Mouse (Mus musculus) heart, adult 2 months (tissue): Measurements from ENCODE around the gene Nectin1. TPM values are rescaled to one million over a fixed set of nuclear protein-coding genes. Genes with fewer than 3 reads are reported as not detected.

Source experiments
- DNase-seq, 2 experiments: peaks; one replicate each; pipeline ENCODE4 v3.0.0; 2021
- H3K27ac ChIP-seq: fragments of 200-600 bp; 2 replicates; pipeline ENCODE4 v1.8.1; 2022
- H3K27me3 ChIP-seq: fragments of 200-500 bp; 2 replicates; pipeline ENCODE4 v1.6.1; 2012; ENCODE audit warnings: mild to moderate bottlenecking, low read length, inconsistent platforms, mixed read lengths; ENCODE audit not compliant: control insufficient read depth, insufficient read depth
- H3K36me3 ChIP-seq: fragments of 200-500 bp; 2 replicates; pipeline ENCODE4 v1.6.1; 2012; ENCODE audit warnings: low read length, inconsistent platforms; ENCODE audit not compliant: control insufficient read depth, insufficient read depth
- H3K4me1 ChIP-seq: fragments of 200-500 bp; 2 replicates; pipeline ENCODE4 v1.6.1; 2011; ENCODE audit warnings: low read length; ENCODE audit not compliant: control insufficient read depth, insufficient read depth
- H3K4me3 ChIP-seq: fragments of 200-600 bp; 2 replicates; pipeline ENCODE4 v1.8.1; 2022
- H3K79me2 ChIP-seq: fragments of 200-500 bp; replicated peaks from 2 replicates; pipeline ENCODE4 v1.6.1; 2012; ENCODE audit warnings: mild to moderate bottlenecking, inconsistent platforms, low read length, moderate library complexity, mixed read lengths; ENCODE audit not compliant: control insufficient read depth, insufficient read depth
- H3K9ac ChIP-seq: fragments of 200-500 bp; 2 replicates; pipeline ENCODE4 v1.6.1; 2012; ENCODE audit warnings: low read depth, mild to moderate bottlenecking, control low read depth, inconsistent platforms, low read length, mixed read lengths
- CTCF ChIP-seq: fragments of 200-600 bp; IDR thresholded peaks from 2 replicates; pipeline ENCODE4 v1.8.1; 2022; ENCODE audit warnings: antibody characterized with exemption, mild to moderate bottlenecking, moderate library complexity
- EP300 ChIP-seq: fragments of 200-500 bp; IDR thresholded peaks from 2 replicates; pipeline ENCODE4 v1.6.1; 2011; ENCODE audit warnings: low read depth, low read length, control low read depth; ENCODE audit not compliant: insufficient read depth
- POLR2A ChIP-seq: fragments of 200-500 bp; IDR thresholded peaks from 2 replicates; pipeline ENCODE4 v1.6.1; 2011; ENCODE audit warnings: mild to moderate bottlenecking, low read depth, low read length, control low read depth; ENCODE audit not compliant: insufficient read depth
- WGBS: fragments of 180-500 bp; shearing (Covaris S2); methylation state at CpG from one replicate; pipeline ENCODE4 v1.1.7; 2018; 5-methylcytosine and 5-hydroxymethylcytosine counted together
- intact Hi-C: fragments of 180-260 bp; cut with DNase I; formaldehyde crosslinking; loops from one replicate; pipeline ENCODE4 v1.15.1; 2025
- polyA plus RNA-seq: library from polyadenylated mRNA; depleted of rRNA; stranded (reverse); fragments of >200 nt; gene quantifications from 2 replicates; pipeline ENCODE4 v1.2.3, GENCODE M21; 2012
- total RNA-seq, 2 experiments: library from RNA; stranded (reverse); gene quantifications; 2 replicates each; pipeline ENCODE4 v1.2.3; 2021

The Nectin1 gene
- total and polyA plus RNA-seq, 3 experiments, result 2.0 to 4.6 (median 2.9) TPM

DNA sequence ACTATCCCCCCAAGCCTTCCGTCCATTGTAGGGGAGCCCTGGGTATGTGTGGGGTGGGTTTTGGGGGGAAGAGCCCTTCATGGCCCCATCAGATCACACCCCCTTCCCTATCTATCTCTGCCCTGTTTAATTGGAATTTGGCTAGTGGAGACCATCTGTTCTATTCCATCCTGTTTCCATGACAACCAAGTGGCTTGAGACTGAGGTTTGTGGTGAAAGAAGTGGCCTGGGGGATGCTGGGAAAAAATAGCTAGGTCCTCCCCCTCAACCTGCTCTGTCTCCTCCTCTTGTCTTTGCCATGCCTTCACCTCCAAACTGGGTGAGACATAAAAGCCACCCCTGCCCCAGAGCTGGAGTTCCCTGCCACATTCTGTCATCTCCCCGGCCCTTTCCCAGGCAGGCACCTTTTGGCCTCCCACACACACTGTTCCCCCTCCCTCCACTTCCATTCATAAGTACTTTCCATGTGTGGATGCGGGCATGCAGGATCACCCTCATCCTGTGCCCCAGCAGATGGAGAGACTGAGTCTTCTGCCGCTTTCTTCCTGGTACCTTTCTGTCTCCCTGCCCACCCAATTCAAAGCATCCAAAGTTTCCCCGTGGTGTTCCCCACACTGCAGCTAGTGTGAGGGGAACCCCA, 17.5 kb downstream of the Nectin1 start:
- Histone ChIP-seq H3K4me1 (no peaks in the 10 kb centered on the region), H3K4me3 (no peak overlapping the region), H3K27ac (no peak overlapping the region), H3K36me3 (no peaks in the 10 kb centered on the region), H3K79me2 (no peaks in the 10 kb centered on the region), H3K9ac (no peak overlapping the region), H3K27me3 (no peaks in the 10 kb centered on the region)
- WGBS, result 68% methylated on average over 5 of the region's 5 CpGs
- intact Hi-C loops, result no loop called here
- TF ChIP-seq EP300, result no peak
- no peak for TF ChIP-seq POLR2A
- TF ChIP-seq CTCF, result no peak
- DNase-seq, result no peak

- intact Hi-C loops, result no loop called here
Observed at GRCm38 (mm10) chr9:43761941-43762340, 18.2 kb downstream of the Nectin1 start.

DNA sequence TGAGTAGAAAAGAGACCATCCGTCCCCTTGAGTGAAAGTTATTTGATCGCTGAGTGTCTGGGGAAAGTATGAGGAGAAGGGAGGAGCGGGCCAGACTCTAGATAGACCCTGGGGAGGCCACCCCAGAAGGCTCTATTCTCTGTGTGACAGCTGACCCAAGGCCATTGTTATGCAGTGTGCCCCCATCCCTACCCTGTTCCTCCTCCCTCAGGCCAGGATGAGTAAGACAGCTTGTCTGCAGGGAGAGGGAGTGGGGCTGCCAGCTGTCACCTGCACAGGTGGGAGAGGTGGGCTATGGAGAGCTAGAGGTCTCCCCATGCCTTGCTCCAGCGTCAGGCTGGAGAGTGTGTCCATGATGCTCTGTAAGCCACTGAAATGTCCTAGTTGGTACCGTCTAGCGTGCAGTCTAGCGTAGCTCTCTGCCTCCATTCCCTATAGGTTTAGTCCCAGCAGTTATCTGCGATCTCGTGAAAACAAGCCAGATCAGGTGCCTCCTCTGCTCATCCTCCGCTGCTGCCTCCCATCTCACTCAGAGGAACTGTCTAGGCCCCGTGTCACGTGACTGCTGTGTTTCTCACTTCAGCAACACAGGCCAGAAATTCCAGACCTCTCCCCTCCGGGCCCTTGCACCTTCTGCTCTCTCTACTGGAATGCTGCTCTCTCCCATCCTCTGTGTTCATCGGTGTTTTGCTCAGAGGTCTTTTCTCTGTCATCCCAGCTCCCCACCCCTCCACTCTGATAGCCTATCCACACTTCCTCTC, 21.8 kb downstream of the Nectin1 start:
- intact Hi-C loops, result no loop called here
- Histone ChIP-seq H3K36me3 (no peaks in the 10 kb centered on the region), H3K27ac (no peak overlapping the region), H3K4me3 (no peak overlapping the region), H3K9ac (no peak overlapping the region), H3K27me3 (no peaks in the 10 kb centered on the region), H3K4me1 (no peaks in the 10 kb centered on the region), H3K79me2 (no peaks in the 10 kb centered on the region)
- DNase-seq, result no peak
- WGBS, result 61% methylated on average over 14 of the region's 14 CpGs
- TF ChIP-seq EP300 (no peak), CTCF (no peak), POLR2A (no peak)

More at GRCm38 (mm10) chr9:43761941-43762340, 18.2 kb downstream of the Nectin1 start:
- H3K36me3 ChIP-seq, result no peaks in the 10 kb centered on the region
- TF ChIP-seq POLR2A, result no peak
- TF ChIP-seq EP300, result no peak
- no peak for TF ChIP-seq CTCF
- no peaks in the 10 kb centered on the region for H3K27me3 ChIP-seq
- DNase-seq, result no peak
- H3K27ac ChIP-seq, result no peak overlapping the region
- H3K79me2 ChIP-seq, result no peaks in the 10 kb centered on the region
- WGBS, result 56% methylated on average over 3 of the region's 3 CpGs
- H3K4me1 ChIP-seq, result no peaks in the 10 kb centered on the region
- no peak overlapping the region for H3K4me3 ChIP-seq
- H3K9ac ChIP-seq, result no peak overlapping the region

- Histone ChIP-seq H3K27me3 (no peaks in the 10 kb centered on the region), H3K27ac (no peak overlapping the region), H3K9ac (no peak overlapping the region), H3K4me3 (no peak overlapping the region), H3K36me3 (no peaks in the 10 kb centered on the region), H3K79me2 (no peaks in the 10 kb centered on the region), H3K4me1 (no peaks in the 10 kb centered on the region)
- 59% methylated on average over 4 of the region's 4 CpGs for WGBS
- intact Hi-C loops, result no loop called here
- TF ChIP-seq POLR2A (no peak), CTCF (no peak), EP300 (no peak)
- DNase-seq, result no peak
Observed at GRCm38 (mm10) chr9:43768779-43769178, 25.0 kb downstream of the Nectin1 start.

GRCm38 (mm10) chr9:43769228-43769627, 25.4 kb downstream of the Nectin1 start:
- TF ChIP-seq CTCF (no peak), POLR2A (no peak), EP300 (no peak)
- no peak overlapping the region for H3K27ac ChIP-seq
- no peaks in the 10 kb centered on the region for H3K27me3 ChIP-seq
- H3K4me3 ChIP-seq, result no peak overlapping the region
- H3K9ac ChIP-seq, result no peak overlapping the region
- intact Hi-C loops, result no loop called here
- H3K79me2 ChIP-seq, result no peaks in the 10 kb centered on the region
- WGBS, result 86% methylated on average over 7 of the region's 7 CpGs
- H3K4me1 ChIP-seq, result no peaks in the 10 kb centered on the region
- no peaks in the 10 kb centered on the region for H3K36me3 ChIP-seq
- DNase-seq, result no peak

DNA sequence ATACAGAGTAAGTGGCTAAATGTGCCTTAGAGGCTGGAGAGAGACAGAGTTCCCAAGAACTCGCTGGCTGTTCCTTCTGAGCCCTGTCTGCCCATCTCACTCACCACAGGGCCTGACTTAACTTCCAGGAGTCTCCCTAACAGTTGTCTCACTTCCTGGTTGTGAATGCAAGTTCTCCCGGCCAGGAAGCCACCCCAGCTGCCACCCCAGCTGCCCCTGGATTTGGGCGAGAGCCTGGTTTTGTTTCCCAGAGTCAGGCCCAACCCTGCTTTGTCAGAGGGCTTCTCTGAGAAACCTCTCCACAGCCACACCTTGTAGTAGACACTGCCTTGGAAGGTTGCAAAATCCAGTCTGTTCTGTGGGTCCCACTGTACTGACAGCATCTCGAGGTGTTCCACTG, 26.2 kb downstream of the Nectin1 start:
- 64% methylated on average over 4 of the region's 4 CpGs for WGBS

More for the DNA sequence above, 26.2 kb downstream of the Nectin1 start:
- H3K36me3 ChIP-seq, result no peaks in the 10 kb centered on the region
- no peak overlapping the region for H3K4me3 ChIP-seq
- no peaks in the 10 kb centered on the region for H3K4me1 ChIP-seq
- TF ChIP-seq POLR2A (no peak), EP300 (no peak), CTCF (no peak)
- intact Hi-C loops, result no loop called here
- DNase-seq, result no peak
- H3K9ac ChIP-seq, result no peak overlapping the region
- H3K27ac ChIP-seq, result no peak overlapping the region
- no peaks in the 10 kb centered on the region for H3K27me3 ChIP-seq
- H3K79me2 ChIP-seq, result no peaks in the 10 kb centered on the region
